Mouse (Mus musculus) kidney, embryonic 16.5 days (tissue): ENCODE measurements around the gene Timm9. TPM values are rescaled to one million over a fixed set of nuclear protein-coding genes. Genes with fewer than 3 reads are reported as not detected.
A peak's percentile ranks its signal among the peaks of the same experiment; 100 is the strongest.
"Not testable (repeated sequence)": the region's sequence is repeated elsewhere in the genome, so short reads cannot be mapped to it uniquely, and the experiment has no call there.

Experiments
- ATAC-seq: fragments of 200-750 bp; cut with Nextera tagmentation; 2 replicates; pipeline ENCODE4 v1.8.0; 2017; ENCODE audit warnings: moderate TSS enrichment; ENCODE audit not compliant: low FRiP score, low TSS enrichment
- H3K27ac ChIP-seq: fragments of 300-500 bp; sonication (generic); 2 replicates; pipeline ENCODE4 v1.5.1; 2014; ENCODE audit warnings: low read length
- H3K27me3 ChIP-seq: fragments of 300-500 bp; sonication (generic); 2 replicates; pipeline ENCODE4 v1.6.1; 2014; ENCODE audit warnings: low read length, control low read depth, mixed read lengths; ENCODE audit not compliant: insufficient read depth
- H3K36me3 ChIP-seq: fragments of 300-500 bp; sonication (generic); 2 replicates; pipeline ENCODE4 v1.6.1; 2014; ENCODE audit warnings: low read length, control low read depth, mixed read lengths; ENCODE audit not compliant: insufficient read depth
- H3K4me1 ChIP-seq: fragments of 300-500 bp; sonication (generic); 2 replicates; pipeline ENCODE4 v1.6.1; 2014; ENCODE audit warnings: low read length, control low read depth, mixed read lengths; ENCODE audit not compliant: insufficient read depth
- H3K4me2 ChIP-seq: fragments of 300-500 bp; sonication (generic); replicated peaks from 2 replicates; pipeline ENCODE4 v1.6.1; 2014; ENCODE audit warnings: low read depth, low read length
- H3K4me3 ChIP-seq: fragments of 300-500 bp; sonication (generic); 2 replicates; pipeline ENCODE4 v1.5.1; 2014; ENCODE audit warnings: mild to moderate bottlenecking, low read length
- H3K9ac ChIP-seq: fragments of 300-500 bp; sonication (generic); replicated peaks from 2 replicates; pipeline ENCODE4 v1.6.1; 2014; ENCODE audit warnings: low read length
- H3K9me3 ChIP-seq: fragments of 300-500 bp; sonication (generic); 2 replicates; pipeline ENCODE4 v1.6.1; 2016; ENCODE audit warnings: low read length, control low read depth
- WGBS: fragments of 180-500 bp; shearing (Covaris S2); extraction: QIAGEN DNeasy Blood & Tissue Kit; methylation state at CpG from one replicate; pipeline ENCODE4 v1.1.7; 2014; 5-methylcytosine and 5-hydroxymethylcytosine counted together
- polyA plus RNA-seq: library from polyadenylated mRNA; unstranded; fragments of >200 nt; fragmentation: Nextera tagmentation; extraction: Ambion mirVana; gene quantifications from 2 replicates; pipeline ENCODE4 v1.2.1, GENCODE M21; 2015

The Timm9 gene
- polyA plus RNA-seq, 1 experiment from 2014 or later = 87.8 TPM

GRCm38 (mm10) chr12:71113074-71113473 lies 23.4 kb downstream of the Timm9 start:
- no peaks in the 10 kb centered on the region for H3K9me3 ChIP-seq
- H3K4me2 ChIP-seq = no peak overlapping the region
- WGBS = 77% methylated on average over 10 of the region's 10 CpGs
- no peak overlapping the region for H3K27ac ChIP-seq
- H3K4me3 ChIP-seq = no peak overlapping the region
- no peak overlapping the region for H3K9ac ChIP-seq
- no peaks in the 10 kb centered on the region for H3K36me3 ChIP-seq
- H3K27me3 ChIP-seq = no peaks in the 10 kb centered on the region
- peaks cover 6% of the 10 kb centered on the region; the same call in 1 of the 2 replicates for H3K4me1 ChIP-seq
- ATAC-seq = no peak

GRCm38 (mm10) chr12:71111331-71111730 lies 25.2 kb downstream of the Timm9 start, which contains the start of gene Tomm20l:
TSS of gene Tomm20l (plus strand) at chr12:71111428.
- Histone ChIP-seq H3K9me3 (no peaks in the 10 kb centered on the region), H3K4me2 (peak within 1 kb of the TSS; percentile 57), H3K27ac (no peak within 1 kb of the TSS), H3K4me3 (peak within 1 kb of the TSS; percentile 35), H3K4me1 (peaks cover 6% of the 10 kb centered on the region; the same call in 1 of the 2 replicates), H3K9ac (peak within 1 kb of the TSS; percentile 64), H3K36me3 (no peaks in the 10 kb centered on the region), H3K27me3 (no peaks in the 10 kb centered on the region)
- ATAC-seq = peak; percentile 61
- WGBS = 9% methylated on average over 33 of the region's 33 CpGs

GRCm38 (mm10) chr12:71107216-71107771 lies 29.2 kb downstream of the Timm9 start:
- Histone ChIP-seq H3K27me3 (no peaks in the 10 kb centered on the region), H3K9ac (no peak overlapping the region), H3K4me2 (no peak overlapping the region), H3K27ac (no peak overlapping the region), H3K36me3 (no peaks in the 10 kb centered on the region), H3K9me3 (no peaks in the 10 kb centered on the region), H3K4me3 (no peak overlapping the region), H3K4me1 (peaks cover 6% of the 10 kb centered on the region; the same call in 1 of the 2 replicates)
- 85% methylated on average over 6 of the region's 6 CpGs for WGBS
- ATAC-seq = no peak

DNA sequence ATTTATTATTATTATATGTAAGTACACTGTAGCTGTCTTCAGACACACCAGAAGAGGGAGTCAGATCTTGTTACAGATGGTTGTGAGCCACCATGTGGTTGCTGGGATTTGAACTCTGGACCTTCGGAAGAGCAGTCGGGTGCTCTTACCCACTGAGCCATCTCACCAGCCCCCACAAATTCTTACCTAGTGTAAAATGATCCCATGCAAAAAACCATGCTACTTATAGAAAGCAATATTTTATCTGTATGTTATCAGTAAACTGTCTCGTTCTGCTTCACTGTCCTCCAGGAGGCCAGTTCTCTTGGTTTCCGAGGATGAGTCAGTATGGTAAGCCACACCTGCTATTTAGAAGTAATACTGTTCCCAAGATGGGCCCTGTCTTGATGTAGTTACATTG lies 32.2 kb downstream of the Timm9 start:
- H3K9ac ChIP-seq, H3K27me3 ChIP-seq, H3K36me3 ChIP-seq, H3K27ac ChIP-seq, H3K4me1 ChIP-seq, H3K4me2 ChIP-seq, ATAC-seq, H3K4me3 ChIP-seq, H3K9me3 ChIP-seq: not testable (repeated sequence)
- whole genome bisulfite sequencing = 69% methylated on average over 4 of the region's 4 CpGs

DNA sequence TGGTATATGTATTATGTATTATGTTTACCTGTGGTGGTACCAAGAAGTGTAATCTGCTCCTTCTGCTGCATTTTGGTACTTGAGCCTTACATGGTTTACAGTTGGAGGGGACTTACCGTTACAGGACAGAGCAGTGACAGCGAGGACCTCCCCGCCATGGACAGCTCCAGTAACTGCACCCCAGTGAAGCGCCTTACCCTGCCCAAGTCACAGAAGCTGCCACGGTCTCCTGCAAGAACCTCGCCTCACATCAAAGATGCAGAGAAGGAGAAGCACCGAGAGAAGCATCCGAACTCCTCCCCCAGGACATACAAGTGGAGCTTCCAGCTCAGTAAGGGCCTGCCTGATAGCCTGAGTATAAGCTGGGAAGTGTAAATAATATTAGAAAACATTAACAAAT lies 50.2 kb downstream of the Timm9 start:
- H3K27me3 ChIP-seq = no peaks in the 10 kb centered on the region
- no peak overlapping the region for H3K27ac ChIP-seq
- no peaks in the 10 kb centered on the region for H3K9me3 ChIP-seq
- 91% methylated on average over 8 of the region's 8 CpGs for WGBS
- H3K4me3 ChIP-seq = no peak overlapping the region
- no peak overlapping the region for H3K4me2 ChIP-seq
- H3K9ac ChIP-seq = no peak overlapping the region
- H3K36me3 ChIP-seq = peaks cover 8% of the 10 kb centered on the region; the same call in 1 of the 2 replicates
- no peak for ATAC-seq
- no peaks in the 10 kb centered on the region for H3K4me1 ChIP-seq

Other genes starting within 250 kb of the Timm9 start
- gene Actr10, start 198.8 kb downstream of the Timm9 start, polyA plus RNA-seq = 231 and 240 TPM in 2 replicates
- 552 and 638 TPM in 2 replicates for gene Psma3, start 162.1 kb downstream of the Timm9 start, polyA plus RNA-seq
- 34.6 and 38.6 TPM in 2 replicates for gene Arid4a, start 120.7 kb downstream of the Timm9 start, polyA plus RNA-seq
- 0.33 TPM in 1 of 2 replicates, not detected in the other for gene Tomm20l, start 25.3 kb downstream of the Timm9 start, polyA plus RNA-seq
- gene 2700049A03Rik, start 164 bp upstream of the Timm9 start, polyA plus RNA-seq = 12.2 and 18.0 TPM in 2 replicates
- gene Dact1, start 173.2 kb upstream of the Timm9 start, polyA plus RNA-seq = 12.5 TPM in 2 replicates